Mouse (Mus musculus) kidney, postnatal 0 days (tissue): Measurements from ENCODE around the gene Harbi1. TPM values are rescaled to one million over a fixed set of nuclear protein-coding genes. Genes with fewer than 3 reads are reported as not detected.

Source experiments
- ATAC-seq: fragments of 200-750 bp; cut with Nextera tagmentation; replicated peaks from 2 replicates; pipeline ENCODE4 v1.8.0; 2017; ENCODE audit warnings: low read depth, moderate number of reproducible peaks, moderate TSS enrichment, moderate library complexity; ENCODE audit not compliant: low FRiP score
- DNase-seq: peaks from one replicate; pipeline ENCODE4 v3.0.0-alpha.2; 2016; ENCODE audit warnings: low spot score
- H3K27ac ChIP-seq: fragments of 300-500 bp; sonication (generic); 2 replicates; pipeline ENCODE4 v1.5.1; 2014; ENCODE audit warnings: mild to moderate bottlenecking
- H3K27me3 ChIP-seq: fragments of 300-500 bp; sonication (generic); 2 replicates; pipeline ENCODE4 v1.6.1; 2014; ENCODE audit warnings: low read length, mixed read lengths; ENCODE audit not compliant: insufficient read depth
- H3K36me3 ChIP-seq: fragments of 300-500 bp; sonication (generic); 2 replicates; pipeline ENCODE4 v1.6.1; 2014; ENCODE audit warnings: low read length, mixed read lengths; ENCODE audit not compliant: insufficient read depth
- H3K4me1 ChIP-seq: fragments of 300-500 bp; sonication (generic); replicated peaks from 2 replicates; pipeline ENCODE4 v1.6.1; 2014; ENCODE audit warnings: antibody characterized with exemption, low read length, mixed read lengths; ENCODE audit not compliant: insufficient read depth
- H3K4me2 ChIP-seq: fragments of 300-500 bp; sonication (generic); 2 replicates; pipeline ENCODE4 v1.6.1; 2014; ENCODE audit warnings: mild to moderate bottlenecking, low read length, moderate library complexity, mixed read lengths
- H3K4me3 ChIP-seq: fragments of 300-500 bp; sonication (generic); replicated peaks from 2 replicates; pipeline ENCODE4 v1.5.1; 2014; ENCODE audit warnings: low read depth, low read length
- H3K9ac ChIP-seq: fragments of 300-500 bp; sonication (generic); 2 replicates; pipeline ENCODE4 v1.6.1; 2014; ENCODE audit warnings: low read depth, low read length
- H3K9me3 ChIP-seq: fragments of 300-500 bp; sonication (generic); replicated peaks from 2 replicates; pipeline ENCODE4 v1.6.1; 2016; ENCODE audit warnings: low read length, inconsistent platforms, mixed read lengths
- CTCF ChIP-seq: IDR thresholded peaks from 2 replicates; pipeline ENCODE4 v1.5.1; 2016; ENCODE audit warnings: antibody characterized with exemption, low read depth, mild to moderate bottlenecking, moderate library complexity
- WGBS: fragments of 180-500 bp; shearing (Covaris S2); extraction: QIAGEN DNeasy Blood & Tissue Kit; methylation state at CpG from one replicate; pipeline ENCODE4 v1.1.7; 2014; 5-methylcytosine and 5-hydroxymethylcytosine counted together
- polyA plus RNA-seq: library from polyadenylated mRNA; unstranded; fragments of >200 nt; fragmentation: Nextera tagmentation; extraction: Ambion mirVana; gene quantifications from 2 replicates; pipeline ENCODE4 v1.2.1, GENCODE M21; 2015

Gene Harbi1
- polyA plus RNA-seq = 16.1 and 17.2 TPM in 2 replicates

- peak; percentile 95 for DNase-seq
- H3K27ac ChIP-seq = peak within 1 kb of the TSS; percentile 78
- H3K9ac ChIP-seq = peak within 1 kb of the TSS; percentile 69
- H3K9me3 ChIP-seq = no peaks in the 10 kb centered on the region
- H3K4me3 ChIP-seq = peak within 1 kb of the TSS; percentile 85
- H3K36me3 ChIP-seq = no peaks in the 10 kb centered on the region
- H3K4me2 ChIP-seq = peak within 1 kb of the TSS; percentile 78
- no peaks in the 10 kb centered on the region for H3K27me3 ChIP-seq
- peak; percentile 97 for ATAC-seq
- WGBS = under 1% methylated on average over 66 of the region's 66 CpGs
- TF ChIP-seq CTCF = no peak
- H3K4me1 ChIP-seq = peaks cover 6% of the 10 kb centered on the region; the same call in 1 of the 2 replicates
Measured at GRCm38 (mm10) chr2:91710272-91711234, at the start of gene Harbi1, which contains the start of gene Atg13. Gene Harbi1, plus strand, starts transcription at chr2:91710852. Gene Atg13, minus strand, starts transcription at chr2:91710576.

- H3K4me3 ChIP-seq = no peak overlapping the region
- no peak overlapping the region for H3K27ac ChIP-seq
- H3K9me3 ChIP-seq = no peaks in the 10 kb centered on the region
- H3K4me1 ChIP-seq = no peaks in the 10 kb centered on the region
- H3K4me2 ChIP-seq = no peak overlapping the region
- DNase-seq (no peak), ATAC-seq (no peak)
- WGBS = 88% methylated on average over 6 of the region's 6 CpGs
- peaks cover 66% of the 10 kb centered on the region for H3K36me3 ChIP-seq
- no peaks in the 10 kb centered on the region for H3K27me3 ChIP-seq
- no peak overlapping the region for H3K9ac ChIP-seq
- no peak for TF ChIP-seq CTCF
Measured at GRCm38 (mm10) chr2:91660981-91661380, 49.7 kb upstream of the Harbi1 start.

- Histone ChIP-seq H3K9me3 (no peaks in the 10 kb centered on the region), H3K27me3 (no peaks in the 10 kb centered on the region), H3K4me2 (no peak overlapping the region), H3K36me3 (peaks cover 56% of the 10 kb centered on the region), H3K4me1 (no peaks in the 10 kb centered on the region), H3K9ac (no peak overlapping the region), H3K27ac (no peak overlapping the region), H3K4me3 (no peak overlapping the region)
- DNase-seq (no peak), ATAC-seq (no peak)
- TF ChIP-seq CTCF = no peak
Measured at GRCm38 (mm10) chr2:91664780-91665179, 45.9 kb upstream of the Harbi1 start.

- Histone ChIP-seq H3K4me3 (no peak overlapping the region), H3K4me2 (no peak overlapping the region), H3K9ac (no peak overlapping the region), H3K4me1 (no peaks in the 10 kb centered on the region), H3K9me3 (no peaks in the 10 kb centered on the region), H3K36me3 (peaks cover 65% of the 10 kb centered on the region), H3K27me3 (no peaks in the 10 kb centered on the region), H3K27ac (peak overlapping the region; percentile 64)
- DNase-seq (peak; percentile 77), ATAC-seq (no peak; the same call in 1 of the 2 replicates)
- 67% methylated on average over 6 of the region's 6 CpGs for WGBS
- TF ChIP-seq CTCF = no peak
Measured at GRCm38 (mm10) chr2:91666386-91666910, 44.2 kb upstream of the Harbi1 start.

- H3K27ac ChIP-seq = no peak overlapping the region
- H3K9ac ChIP-seq = no peak overlapping the region
- no peaks in the 10 kb centered on the region for H3K27me3 ChIP-seq
- 83% methylated on average over 2 of the region's 2 CpGs for WGBS
- no peak overlapping the region for H3K4me3 ChIP-seq
- H3K36me3 ChIP-seq = peaks cover 59% of the 10 kb centered on the region
- H3K4me2 ChIP-seq = no peak overlapping the region
- no peaks in the 10 kb centered on the region for H3K9me3 ChIP-seq
- TF ChIP-seq CTCF = no peak
- no peak for DNase-seq
- no peak for ATAC-seq
- no peaks in the 10 kb centered on the region for H3K4me1 ChIP-seq
Measured at GRCm38 (mm10) chr2:91667747-91668146, 42.9 kb upstream of the Harbi1 start.

- ATAC-seq (no peak), DNase-seq (no peak)
- Histone ChIP-seq H3K4me2 (no peak overlapping the region), H3K27ac (no peak overlapping the region), H3K4me1 (no peaks in the 10 kb centered on the region), H3K27me3 (no peaks in the 10 kb centered on the region), H3K36me3 (peaks cover 44% of the 10 kb centered on the region), H3K9me3 (no peaks in the 10 kb centered on the region), H3K9ac (no peak overlapping the region), H3K4me3 (no peak overlapping the region)
- 93% methylated on average over 8 of the region's 8 CpGs for WGBS
- TF ChIP-seq CTCF = no peak
Measured at GRCm38 (mm10) chr2:91669326-91669725, 41.3 kb upstream of the Harbi1 start.
